Mouse (Mus musculus): ENCODE results near the gene Flt4. TPM values are rescaled to one million over a fixed set of nuclear protein-coding genes. Genes with fewer than 3 reads are reported as not detected.

The Flt4 gene
- polyA plus RNA-seq, 1 experiment = 2.8 TPM

GRCm38 (mm10) chr11:49665462-49665861 lies 56.4 kb downstream of the Flt4 start:
- Histone ChIP-seq H3K27ac (ENCODE audit: insufficient read depth, low read length) (no peak overlapping the region), H3K9me3 (replicated peaks; ENCODE audit: control insufficient read depth, insufficient read depth, low read length, poor library complexity, severe bottlenecking) (no peaks in the 10 kb centered on the region; the same call in 1 of the 2 replicates), H3K4me3 (ENCODE audit: low read depth, low read length) (no peak overlapping the region), H3K4me1 (ENCODE audit: control insufficient read depth, insufficient read depth, low read length) (no peaks in the 10 kb centered on the region), H3K9ac (ENCODE audit: low read depth, poor library complexity, severe bottlenecking) (no peak overlapping the region), H3K27me3 (ENCODE audit: control insufficient read depth, insufficient read depth, low read length, poor library complexity, severe bottlenecking) (no peaks in the 10 kb centered on the region), H3K36me3 (ENCODE audit: control insufficient read depth, insufficient read depth, low read length, poor library complexity, severe bottlenecking) (peaks cover 7% of the 10 kb centered on the region)
- TF ChIP-seq POLR2A (IDR thresholded peaks at IDR 0.05; ENCODE audit: insufficient read depth, low read length) (no peak), EP300 (IDR thresholded peaks at IDR 0.05; ENCODE audit: insufficient read depth, low read depth, low read length) (no peak), CTCF (IDR thresholded peaks at IDR 0.05; ENCODE audit: low read depth, low read length) (no peak)

GRCm38 (mm10) chr11:49673433-49673832 lies 64.4 kb downstream of the Flt4 start:
- no peak overlapping the region for H3K9ac ChIP-seq (ENCODE audit: low read depth, poor library complexity, severe bottlenecking)
- no peak overlapping the region for H3K4me3 ChIP-seq (ENCODE audit: low read depth, low read length)
- H3K36me3 ChIP-seq (ENCODE audit: control insufficient read depth, insufficient read depth, low read length, poor library complexity, severe bottlenecking) = peaks cover 45% of the 10 kb centered on the region
- H3K27ac ChIP-seq (ENCODE audit: insufficient read depth, low read length) = no peak overlapping the region
- H3K27me3 ChIP-seq (ENCODE audit: control insufficient read depth, insufficient read depth, low read length, poor library complexity, severe bottlenecking) = no peaks in the 10 kb centered on the region
- no peaks in the 10 kb centered on the region for H3K9me3 ChIP-seq (replicated peaks; ENCODE audit: control insufficient read depth, insufficient read depth, low read length, poor library complexity, severe bottlenecking)
- TF ChIP-seq CTCF (IDR thresholded peaks at IDR 0.05; ENCODE audit: low read depth, low read length) (no peak), POLR2A (IDR thresholded peaks at IDR 0.05; ENCODE audit: insufficient read depth, low read length) (no peak), EP300 (IDR thresholded peaks at IDR 0.05; ENCODE audit: insufficient read depth, low read depth, low read length) (no peak)
- no peaks in the 10 kb centered on the region for H3K4me1 ChIP-seq (ENCODE audit: control insufficient read depth, insufficient read depth, low read length)

- Histone ChIP-seq H3K9ac (ENCODE audit: low read depth, poor library complexity, severe bottlenecking) (no peak overlapping the region), H3K9me3 (replicated peaks; ENCODE audit: control insufficient read depth, insufficient read depth, low read length, poor library complexity, severe bottlenecking) (no peaks in the 10 kb centered on the region), H3K27ac (ENCODE audit: insufficient read depth, low read length) (no peak overlapping the region), H3K27me3 (ENCODE audit: control insufficient read depth, insufficient read depth, low read length, poor library complexity, severe bottlenecking) (no peaks in the 10 kb centered on the region), H3K4me1 (ENCODE audit: control insufficient read depth, insufficient read depth, low read length) (no peaks in the 10 kb centered on the region), H3K36me3 (ENCODE audit: control insufficient read depth, insufficient read depth, low read length, poor library complexity, severe bottlenecking) (peaks cover 73% of the 10 kb centered on the region), H3K4me3 (ENCODE audit: low read depth, low read length) (no peak overlapping the region)
- TF ChIP-seq EP300 (IDR thresholded peaks at IDR 0.05; ENCODE audit: insufficient read depth, low read depth, low read length) (no peak), CTCF (IDR thresholded peaks at IDR 0.05; ENCODE audit: low read depth, low read length) (no peak), POLR2A (IDR thresholded peaks at IDR 0.05; ENCODE audit: insufficient read depth, low read length) (no peak)
Measured at GRCm38 (mm10) chr11:49684237-49684973, 75.3 kb downstream of the Flt4 start.

GRCm38 (mm10) chr11:49695013-49695412 lies 86.0 kb downstream of the Flt4 start:
- H3K9ac ChIP-seq (ENCODE audit: low read depth, poor library complexity, severe bottlenecking) = no peak overlapping the region
- no peak overlapping the region for H3K4me3 ChIP-seq (ENCODE audit: low read depth, low read length)
- H3K27me3 ChIP-seq (ENCODE audit: control insufficient read depth, insufficient read depth, low read length, poor library complexity, severe bottlenecking) = no peaks in the 10 kb centered on the region
- TF ChIP-seq CTCF (IDR thresholded peaks at IDR 0.05; ENCODE audit: low read depth, low read length) = no peak
- no peaks in the 10 kb centered on the region for H3K9me3 ChIP-seq (replicated peaks; ENCODE audit: control insufficient read depth, insufficient read depth, low read length, poor library complexity, severe bottlenecking)
- no peak overlapping the region for H3K27ac ChIP-seq (ENCODE audit: insufficient read depth, low read length)
- peaks cover 34% of the 10 kb centered on the region for H3K36me3 ChIP-seq (ENCODE audit: control insufficient read depth, insufficient read depth, low read length, poor library complexity, severe bottlenecking)
- peaks cover 2% of the 10 kb centered on the region for H3K4me1 ChIP-seq (ENCODE audit: control insufficient read depth, insufficient read depth, low read length)

- H3K4me1 ChIP-seq (ENCODE audit: control insufficient read depth, insufficient read depth, low read length) = peaks cover 2% of the 10 kb centered on the region
- no peak overlapping the region for H3K9ac ChIP-seq (ENCODE audit: low read depth, poor library complexity, severe bottlenecking)
- no peak overlapping the region for H3K27ac ChIP-seq (ENCODE audit: insufficient read depth, low read length)
- H3K4me3 ChIP-seq (ENCODE audit: low read depth, low read length) = no peak overlapping the region
- no peaks in the 10 kb centered on the region for H3K27me3 ChIP-seq (ENCODE audit: control insufficient read depth, insufficient read depth, low read length, poor library complexity, severe bottlenecking)
- peaks cover 32% of the 10 kb centered on the region for H3K36me3 ChIP-seq (ENCODE audit: control insufficient read depth, insufficient read depth, low read length, poor library complexity, severe bottlenecking)
- H3K9me3 ChIP-seq (replicated peaks; ENCODE audit: control insufficient read depth, insufficient read depth, low read length, poor library complexity, severe bottlenecking) = no peaks in the 10 kb centered on the region
- TF ChIP-seq EP300 (IDR thresholded peaks at IDR 0.05; ENCODE audit: insufficient read depth, low read depth, low read length) = no peak
- no peak for TF ChIP-seq CTCF (IDR thresholded peaks at IDR 0.05; ENCODE audit: low read depth, low read length)
- TF ChIP-seq POLR2A (IDR thresholded peaks at IDR 0.05; ENCODE audit: insufficient read depth, low read length) = no peak
Measured at GRCm38 (mm10) chr11:49695695-49696094, 86.6 kb downstream of the Flt4 start.

GRCm38 (mm10) chr11:49696472-49696871 lies 87.4 kb downstream of the Flt4 start:
- peaks cover 2% of the 10 kb centered on the region for H3K4me1 ChIP-seq (ENCODE audit: control insufficient read depth, insufficient read depth, low read length)
- no peak overlapping the region for H3K4me3 ChIP-seq (ENCODE audit: low read depth, low read length)
- no peaks in the 10 kb centered on the region for H3K9me3 ChIP-seq (replicated peaks; ENCODE audit: control insufficient read depth, insufficient read depth, low read length, poor library complexity, severe bottlenecking)
- no peaks in the 10 kb centered on the region for H3K27me3 ChIP-seq (ENCODE audit: control insufficient read depth, insufficient read depth, low read length, poor library complexity, severe bottlenecking)
- no peak overlapping the region for H3K9ac ChIP-seq (ENCODE audit: low read depth, poor library complexity, severe bottlenecking)
- H3K27ac ChIP-seq (ENCODE audit: insufficient read depth, low read length) = no peak overlapping the region
- H3K36me3 ChIP-seq (ENCODE audit: control insufficient read depth, insufficient read depth, low read length, poor library complexity, severe bottlenecking) = peaks cover 40% of the 10 kb centered on the region
- no peak for TF ChIP-seq CTCF (IDR thresholded peaks at IDR 0.05; ENCODE audit: low read depth, low read length)
- no peak for TF ChIP-seq POLR2A (IDR thresholded peaks at IDR 0.05; ENCODE audit: insufficient read depth, low read length)
- no peak for TF ChIP-seq EP300 (IDR thresholded peaks at IDR 0.05; ENCODE audit: insufficient read depth, low read depth, low read length)

Measured in ES-Bruce4 (cell line).